Mouse (Mus musculus) kidney, adult 2 months (tissue): ENCODE data around the gene Trim12a.

Experiments
- CTCF ChIP-seq: fragments of 200-500 bp; conservative IDR thresholded peaks from 2 replicates; pipeline ENCODE4 v1.5.1; 2011; ENCODE audit warnings: low read depth, mild to moderate bottlenecking, control low read depth, low read length, moderate library complexity, mixed read lengths; ENCODE audit not compliant: insufficient read depth, insufficient read length
- POLR2A ChIP-seq: fragments of 200-500 bp; IDR thresholded peaks from one replicate; pipeline ENCODE4 v1.6.1; 2011; ENCODE audit warnings: low read depth, low read length, control low read depth

DNA sequence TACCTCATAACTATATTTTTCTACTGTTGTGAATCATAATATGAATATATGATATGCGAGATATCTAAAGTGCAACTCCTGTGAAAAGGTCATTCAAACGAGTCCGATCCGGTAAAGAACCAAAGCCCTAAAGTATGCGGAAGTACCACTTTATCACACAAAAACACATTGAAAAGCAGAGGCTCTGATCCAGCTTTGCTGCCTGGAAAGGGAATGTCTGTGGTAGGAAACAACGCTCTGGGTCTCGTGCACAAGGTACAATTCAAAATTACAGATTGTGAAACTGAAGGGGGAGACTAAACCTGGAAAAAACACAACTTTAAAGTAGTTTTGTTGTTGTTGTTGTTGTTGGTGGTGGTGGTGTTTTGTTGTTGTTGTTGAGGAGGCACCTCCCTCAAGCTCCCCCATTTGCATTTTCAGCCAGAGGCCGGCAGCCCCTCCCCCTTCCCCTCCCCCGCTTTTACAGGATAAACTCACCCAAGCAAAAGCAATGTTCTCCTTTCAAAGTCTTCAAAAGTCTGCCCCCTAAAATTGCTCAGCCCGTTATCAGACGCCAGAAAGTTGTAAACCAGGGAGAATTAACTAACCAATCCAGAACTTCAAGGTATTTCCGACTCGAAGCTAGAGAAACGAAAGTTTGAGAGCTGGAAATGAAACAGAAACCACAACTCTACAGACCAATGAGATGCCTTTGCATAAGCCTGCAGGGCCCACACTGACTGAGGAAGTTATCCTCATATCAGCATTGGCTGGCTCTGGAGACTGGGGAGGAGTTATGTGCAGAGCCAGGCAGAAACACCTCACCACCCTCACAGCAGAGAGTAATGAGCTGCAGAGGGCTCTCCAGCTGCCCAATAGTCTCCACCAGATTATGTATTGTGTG lies 37.7 kb upstream of the Trim12a start, which contains the start of gene Trim12c:
- no peak for TF ChIP-seq CTCF
- no peak for TF ChIP-seq POLR2A
